Mouse (Mus musculus): Measurements from ENCODE around the gene Dstn.

Gene Dstn

DNA sequence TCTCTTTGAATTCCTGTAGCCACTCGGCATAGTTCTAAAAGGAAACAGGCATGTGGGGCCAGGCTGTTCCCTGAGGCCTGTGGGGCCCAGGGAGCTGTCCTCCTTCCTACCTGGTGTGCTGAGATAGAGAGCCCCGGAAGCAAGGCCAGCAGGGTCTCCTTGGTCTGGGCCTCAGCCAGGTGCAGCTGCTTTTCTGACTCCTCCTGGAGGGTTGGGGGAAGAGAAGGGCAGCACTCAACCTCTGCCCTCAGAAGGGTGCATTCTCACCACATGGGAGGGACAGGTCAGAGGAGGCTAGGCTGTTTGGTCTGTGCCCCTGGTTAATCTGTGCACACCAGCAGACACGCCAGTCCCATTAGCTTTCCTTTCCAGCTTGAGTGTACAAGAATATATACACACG, 39.9 kb downstream of the Dstn start:
- DNase-seq (ENCODE audit: low spot score) = no peak

DNA sequence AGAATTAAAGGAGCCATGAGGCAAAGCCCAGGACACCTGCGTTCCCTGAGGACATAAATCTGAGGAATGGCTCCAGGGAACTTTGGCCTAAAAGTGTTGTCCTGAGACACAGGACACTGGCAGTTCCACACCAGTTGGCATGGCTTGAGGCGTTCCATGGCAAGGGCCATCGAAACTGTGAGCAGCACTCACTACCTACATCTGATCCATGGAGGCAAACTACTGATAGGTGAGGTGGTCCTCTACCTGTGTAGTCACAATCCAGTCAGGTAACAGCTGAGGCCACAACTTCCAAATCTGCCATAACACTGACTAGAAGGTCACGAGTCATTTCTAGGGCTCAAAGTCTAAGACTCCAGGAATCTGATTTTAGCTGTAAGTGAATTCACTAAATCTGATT, 40.6 kb downstream of the Dstn start:
- no peak for DNase-seq (ENCODE audit: low spot score)

DNA sequence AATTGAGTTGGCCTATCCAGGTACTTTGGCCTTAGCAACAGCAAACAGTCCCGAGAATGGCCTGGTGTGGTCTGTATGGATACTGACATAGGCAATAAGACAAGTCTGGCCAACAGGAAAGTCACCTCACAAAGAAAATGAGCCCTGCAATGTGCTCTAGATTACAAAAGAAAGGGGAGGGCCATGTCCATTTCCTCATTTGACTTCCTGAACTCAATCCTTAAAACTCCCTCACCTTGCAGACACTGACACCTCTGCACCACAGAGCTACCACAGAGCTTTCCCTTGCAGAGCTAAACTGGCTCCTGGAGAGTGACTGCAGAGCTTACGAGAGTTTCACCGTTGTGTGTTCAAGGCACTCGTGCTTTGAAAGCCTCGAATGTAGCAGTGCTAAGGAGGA, 47.1 kb downstream of the Dstn start:
- DNase-seq (ENCODE audit: low spot score) = no peak

DNA sequence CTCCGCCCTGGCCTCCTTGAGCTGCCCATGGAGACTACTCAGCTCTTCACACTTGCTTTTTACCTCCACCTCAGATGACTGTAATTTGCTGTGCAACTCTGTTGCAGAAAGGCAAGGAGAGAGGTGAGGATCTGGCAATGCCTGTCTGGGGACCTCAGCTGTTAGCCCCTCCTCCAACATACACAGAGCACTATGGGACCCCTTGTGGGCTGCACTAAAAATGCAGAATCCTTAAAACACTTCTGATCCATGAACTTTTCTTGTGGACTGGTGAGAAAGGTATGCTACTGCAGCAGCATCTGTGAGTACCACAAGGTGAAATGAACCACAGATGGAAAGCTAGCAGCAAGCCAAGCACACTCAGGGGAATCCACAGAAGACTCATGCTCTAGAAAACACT, 48.2 kb downstream of the Dstn start:
- DNase-seq (ENCODE audit: low spot score) = no peak

DNA sequence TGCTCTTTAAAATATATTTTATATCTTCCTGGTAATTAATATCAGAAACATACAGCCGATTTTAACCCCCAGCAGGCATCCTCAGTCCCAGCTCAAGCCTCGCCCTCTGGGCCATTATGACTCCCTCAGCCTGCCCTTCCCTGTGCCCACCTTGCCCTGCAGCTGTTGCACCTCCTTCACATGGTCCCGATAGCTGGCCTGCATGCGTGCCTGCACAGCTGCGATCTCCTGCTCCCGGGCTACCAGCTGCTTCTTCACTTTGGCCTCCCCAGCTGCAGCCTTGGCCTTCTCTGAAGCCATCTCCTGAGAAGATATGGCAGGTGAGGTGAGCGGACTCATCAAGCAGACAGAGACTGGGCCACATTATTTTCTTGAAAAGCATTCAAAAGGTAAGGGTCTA, 54.1 kb downstream of the Dstn start:
- DNase-seq (ENCODE audit: low spot score) = no peak

DNA sequence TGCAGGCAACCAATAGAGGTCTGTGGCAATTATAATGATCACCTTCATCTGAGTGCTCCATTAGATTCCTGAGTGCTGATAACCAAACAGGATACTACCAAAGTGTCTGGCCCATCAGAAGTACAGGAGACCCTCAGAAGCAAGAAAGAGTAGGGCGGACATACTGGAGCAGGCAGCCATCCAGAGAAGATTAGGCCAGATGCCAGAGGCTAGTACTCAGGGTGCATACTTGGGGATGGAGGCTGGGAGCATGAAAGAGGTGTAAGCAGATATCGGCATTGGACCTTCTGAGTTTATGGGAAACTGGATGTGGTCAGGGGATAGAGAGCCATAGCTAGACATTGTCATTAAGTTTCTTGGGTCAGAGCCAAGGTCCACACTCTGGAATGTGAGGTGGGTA, 55.7 kb downstream of the Dstn start:
- DNase-seq (ENCODE audit: low spot score) = no peak

DNA sequence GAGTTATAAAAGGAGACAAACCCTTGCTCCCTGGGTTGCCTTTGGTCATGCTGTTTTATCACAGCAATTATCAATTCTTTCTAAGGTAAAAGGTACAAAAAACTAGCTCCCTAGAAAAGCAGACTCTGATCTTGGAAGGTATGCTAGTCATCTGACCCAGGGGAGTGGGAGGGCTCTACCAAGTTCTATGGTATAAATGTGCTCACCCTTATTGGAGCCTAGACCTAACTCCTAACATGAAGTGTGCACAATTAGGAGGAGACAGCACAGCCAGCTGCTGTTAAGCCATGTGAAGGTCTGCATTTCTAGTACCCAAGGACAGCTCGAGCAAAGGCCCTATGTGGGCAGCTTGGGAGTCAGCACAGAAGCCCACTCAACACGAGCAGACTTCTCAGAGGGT, 56.8 kb downstream of the Dstn start:
- no peak for DNase-seq (ENCODE audit: low spot score)

DNA sequence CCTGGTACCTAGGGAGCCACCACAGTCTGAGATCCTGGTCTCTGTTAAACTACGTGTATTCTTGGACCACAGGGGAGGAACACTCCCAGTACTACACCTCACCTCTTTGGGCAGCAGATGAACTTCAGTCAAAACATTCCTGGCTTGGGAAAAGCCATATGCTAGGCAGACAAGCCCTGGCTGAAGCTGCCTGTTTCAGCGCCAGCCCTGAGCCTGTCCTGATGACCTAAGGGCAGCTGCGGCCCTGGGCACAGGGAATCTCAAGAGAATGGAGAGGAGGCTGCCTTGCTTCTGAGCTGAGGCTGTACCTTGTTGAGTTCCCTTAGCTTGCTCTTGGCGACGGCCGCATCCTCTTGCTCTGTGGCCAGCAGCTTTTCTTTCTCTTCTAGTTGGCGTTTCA, 58.0 kb downstream of the Dstn start:
- DNase-seq (ENCODE audit: low spot score) = no peak

DNA sequence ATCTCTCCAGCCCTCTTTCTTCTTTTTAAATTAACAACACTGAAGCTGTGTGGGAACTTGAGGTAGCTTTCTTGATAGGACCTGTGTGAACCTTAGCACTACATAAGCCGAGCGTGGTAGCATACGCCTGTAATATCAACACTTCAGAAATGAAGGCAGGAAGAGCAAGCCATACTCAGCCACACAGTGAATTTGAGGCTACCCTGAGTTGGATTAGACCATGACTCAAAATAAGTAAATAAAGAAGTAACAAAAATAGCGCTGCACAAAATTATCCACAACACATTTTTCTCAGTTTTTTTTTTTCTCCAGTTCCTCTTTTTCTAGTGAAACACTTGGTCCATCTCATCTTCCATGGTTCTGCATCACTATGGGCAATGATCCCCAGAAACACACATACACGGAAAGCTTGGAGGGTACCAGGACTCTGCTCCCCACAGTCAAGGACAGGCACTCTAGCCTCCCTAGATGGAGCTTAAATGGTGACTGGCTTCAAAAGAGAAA, 60.1 kb downstream of the Dstn start:
- no peak for DNase-seq (ENCODE audit: low spot score)

DNA sequence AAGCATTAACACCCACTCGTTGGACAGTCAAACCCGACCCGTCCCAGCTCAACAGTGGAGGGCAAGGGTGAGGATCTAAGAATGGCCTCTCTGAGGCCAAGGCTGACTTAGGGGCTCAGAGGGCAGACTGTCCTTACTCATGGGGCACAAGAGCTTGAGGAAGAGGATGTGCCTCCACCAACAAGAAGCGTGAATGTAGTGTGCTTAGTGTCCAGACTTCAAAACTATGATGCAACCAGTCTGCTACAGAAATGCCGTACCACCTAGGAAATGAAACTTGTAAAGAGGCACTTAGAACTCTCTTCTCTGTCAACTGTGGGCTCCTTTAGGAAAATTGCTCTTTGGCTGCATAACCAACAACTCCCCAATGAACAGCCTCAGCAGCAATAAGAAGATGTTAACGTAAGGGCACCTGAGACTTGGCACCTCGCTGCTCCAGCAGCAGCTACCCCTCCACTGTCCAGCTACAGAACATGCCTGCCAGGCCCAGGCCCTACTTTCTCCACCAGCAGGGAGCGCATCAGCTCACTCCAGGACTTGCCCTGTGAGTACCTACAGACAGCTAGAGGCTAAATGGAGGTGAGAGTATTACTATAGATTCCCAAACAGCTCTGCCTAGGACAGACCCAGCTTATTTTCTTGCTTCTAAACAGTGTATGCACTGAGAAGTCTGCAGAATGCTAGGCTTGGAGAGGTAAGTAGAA, 63.5 kb downstream of the Dstn start:
- no peak for DNase-seq (ENCODE audit: low spot score)

DNA sequence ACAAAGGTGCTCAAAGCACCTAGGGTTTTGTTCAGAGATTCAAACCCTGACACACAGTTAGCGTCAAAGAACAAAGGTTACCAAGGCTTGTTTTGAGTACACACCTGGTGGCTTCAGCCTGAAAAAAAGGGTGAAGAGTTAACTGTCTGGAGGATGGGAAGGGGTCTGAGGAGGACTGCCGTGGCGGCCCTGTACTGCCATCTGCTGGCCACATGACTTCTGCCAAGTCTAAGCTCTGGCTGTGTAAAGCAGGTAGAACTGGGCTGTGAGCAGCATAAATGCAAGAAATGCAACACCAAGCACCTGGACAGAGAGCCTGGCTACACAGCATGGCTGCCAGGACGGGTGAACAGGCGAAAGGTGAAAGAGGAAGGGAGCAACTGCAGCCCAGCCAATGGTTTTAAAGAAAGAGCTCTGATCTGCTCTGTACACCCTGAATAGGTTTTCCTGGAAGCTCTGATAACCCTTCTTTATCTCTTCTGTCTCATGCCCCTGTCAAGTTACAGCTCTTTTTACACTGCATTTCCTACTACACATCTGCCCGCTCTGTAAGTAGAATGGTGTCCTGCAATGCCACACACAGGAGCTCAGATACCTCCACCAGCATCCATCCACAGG, 65.8 kb downstream of the Dstn start:
- peak; percentile 37 for DNase-seq (ENCODE audit: low spot score)

DNA sequence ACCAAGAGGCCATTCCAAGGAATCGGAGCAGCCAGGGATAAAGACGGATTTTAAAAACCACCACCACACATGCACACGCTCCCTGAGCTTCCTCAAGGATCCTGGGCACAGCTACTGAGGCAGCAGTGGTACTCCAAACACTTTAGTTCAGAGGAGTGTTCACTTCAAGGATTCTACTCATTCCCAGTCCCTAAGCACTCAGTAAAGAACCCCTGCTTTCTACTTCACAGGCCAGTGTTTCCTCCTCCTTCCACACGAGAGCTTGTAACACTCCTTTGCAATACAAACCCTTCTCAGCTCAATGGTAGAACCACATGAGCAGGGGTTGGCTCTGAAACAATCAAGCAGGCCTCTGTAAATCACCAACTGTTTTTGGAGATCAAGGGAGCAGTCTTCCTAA, 67.0 kb downstream of the Dstn start:
- DNase-seq (ENCODE audit: low spot score) = no peak

DNA sequence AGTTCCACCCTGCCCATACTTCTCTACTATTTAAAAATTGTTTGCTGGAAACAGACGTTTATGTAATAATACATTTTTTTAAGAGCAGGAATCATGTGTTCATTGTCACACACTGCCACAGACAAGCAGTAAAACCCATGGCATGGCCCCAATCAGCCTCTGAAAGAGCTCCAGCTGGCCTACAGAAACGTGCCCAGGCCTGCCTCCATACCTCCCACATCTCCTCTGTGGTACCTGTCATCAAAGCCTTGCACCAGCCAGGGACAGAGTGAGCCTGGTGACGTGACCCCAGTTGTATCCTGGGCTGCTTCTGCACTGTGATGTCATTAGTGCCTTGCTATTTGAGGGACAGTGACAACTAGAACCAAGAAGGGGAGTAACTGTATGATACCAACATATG, 67.8 kb downstream of the Dstn start:
- no peak for DNase-seq (ENCODE audit: low spot score)

DNA sequence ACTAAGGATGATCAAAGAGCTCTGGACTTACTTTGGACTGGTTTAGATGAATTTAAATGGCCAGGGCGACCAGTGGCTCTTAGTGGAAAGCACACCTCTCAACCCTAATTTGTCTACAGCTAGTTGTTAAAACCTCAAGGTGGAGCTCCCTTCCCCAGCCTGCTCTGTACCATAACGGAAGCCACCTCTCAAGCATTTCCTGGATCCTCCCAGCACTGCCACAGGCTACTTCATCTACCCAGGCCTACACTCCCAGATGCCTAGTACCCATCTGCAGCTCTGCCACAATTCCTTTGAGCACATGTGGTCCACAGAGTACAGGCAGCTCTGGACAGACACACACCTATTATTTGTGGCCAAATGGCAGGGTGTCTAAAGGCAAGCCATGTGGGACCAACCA, 68.4 kb downstream of the Dstn start:
- DNase-seq (ENCODE audit: low spot score) = peak; percentile 13

DNA sequence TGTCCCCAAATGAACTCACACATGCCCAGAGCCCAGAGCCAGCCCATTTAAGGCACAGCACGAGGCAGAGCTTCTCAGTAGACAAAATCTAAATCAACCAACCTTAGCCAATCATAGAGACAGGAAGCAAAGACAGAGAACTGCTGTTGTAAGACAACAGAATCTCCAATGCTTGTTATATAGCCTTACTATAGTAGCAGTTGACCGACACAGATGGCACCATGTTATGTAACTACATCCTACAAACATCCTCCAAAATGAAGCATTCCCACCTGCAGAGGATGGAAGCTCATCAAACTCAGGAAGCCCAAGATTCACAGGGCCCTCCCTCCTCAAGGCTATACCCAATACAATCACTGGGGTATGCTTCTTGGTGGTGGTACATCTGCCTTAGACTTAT, 72.4 kb downstream of the Dstn start:
- DNase-seq (ENCODE audit: low spot score) = no peak

DNA sequence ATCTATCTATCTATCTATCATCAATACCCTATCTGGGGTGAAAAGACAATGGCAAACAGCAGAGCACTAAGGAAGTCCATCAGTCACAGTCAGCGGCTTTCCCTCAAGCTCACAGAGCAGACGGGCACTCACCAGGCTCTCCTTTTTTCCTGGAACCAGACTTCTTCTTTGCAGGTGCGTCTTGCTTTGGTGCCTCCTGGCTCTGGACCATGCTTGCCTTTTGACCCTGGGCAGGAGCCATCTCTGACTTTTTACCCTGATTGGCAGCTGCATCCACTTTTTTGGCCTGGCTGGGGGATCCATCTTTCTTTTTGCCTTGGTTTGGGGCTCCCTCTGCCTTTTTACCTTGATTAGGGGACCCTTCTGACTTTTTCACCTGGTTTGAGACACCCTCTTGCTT, 72.9 kb downstream of the Dstn start:
- DNase-seq (ENCODE audit: low spot score) = no peak

DNA sequence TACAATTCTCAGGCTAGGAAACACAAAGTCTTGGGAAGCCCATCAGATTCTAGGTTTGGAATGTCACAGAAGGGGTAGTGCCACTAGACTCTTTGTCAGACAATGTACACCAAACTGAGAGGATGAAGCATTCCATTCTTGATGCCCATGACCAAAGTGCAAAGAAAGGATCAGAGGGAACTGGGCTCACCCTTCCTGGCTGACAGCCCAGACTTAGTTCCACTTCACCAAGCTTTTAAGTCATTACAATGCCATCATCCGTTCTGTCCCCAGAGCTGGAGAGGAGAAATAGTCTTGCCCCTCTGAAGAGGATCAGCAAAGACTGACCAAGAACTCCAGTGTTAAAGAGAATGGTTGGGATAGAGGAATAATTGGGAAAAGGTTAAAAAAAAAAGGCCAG, 75.9 kb downstream of the Dstn start:
- no peak for DNase-seq (ENCODE audit: low spot score)

DNA sequence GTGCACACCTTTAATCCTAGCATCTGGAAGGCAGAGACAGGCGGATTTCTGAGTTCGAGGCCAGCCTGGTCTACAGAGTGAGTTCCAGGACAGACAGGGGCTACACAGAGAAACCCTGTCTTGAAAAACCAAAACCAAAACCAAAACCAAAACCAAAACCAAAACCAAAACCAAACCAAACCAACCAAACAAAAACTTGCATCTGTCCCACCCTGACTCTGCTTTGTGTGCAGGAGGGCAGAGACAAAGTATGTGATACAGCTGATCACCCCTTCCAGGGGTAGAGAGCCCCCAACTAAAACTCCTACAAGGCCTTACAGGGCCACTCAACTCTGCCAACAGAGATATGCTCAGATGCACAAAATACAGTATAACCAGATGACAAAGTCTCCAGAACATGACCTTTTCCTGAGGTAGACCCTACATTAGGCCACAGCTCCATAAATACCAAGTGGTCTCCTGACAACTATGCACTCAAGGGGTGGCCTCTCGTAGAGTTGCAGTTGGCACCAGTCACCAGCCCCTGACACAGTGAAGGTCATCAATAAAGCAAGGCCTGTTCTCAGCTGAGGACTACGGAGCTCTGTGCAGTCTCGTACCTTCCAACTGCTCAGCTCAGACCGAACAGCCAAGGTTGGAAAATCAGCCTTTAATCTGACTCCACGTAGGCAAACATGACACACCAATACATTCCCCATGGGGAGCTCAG, 77.0 kb downstream of the Dstn start:
- no peak for DNase-seq (ENCODE audit: low spot score)

Data from T-cell, adult 2 months (primary cell).